Mouse (Mus musculus): Measurements from ENCODE around the gene Syne1.

Syne1 gene

GRCm38 (mm10) chr10:5309398-5309797, 241.9 kb downstream of the Syne1 start:
- no peak for DNase-seq (ENCODE audit: low read depth, low spot score)

GRCm38 (mm10) chr10:5305555-5305954, 245.7 kb downstream of the Syne1 start:
- peak; percentile 22 for DNase-seq (ENCODE audit: low read depth, low spot score)

- no peak for DNase-seq (ENCODE audit: low read depth, low spot score)
Observed at GRCm38 (mm10) chr10:5295291-5295891, 255.9 kb downstream of the Syne1 start.

- DNase-seq (ENCODE audit: low read depth, low spot score): no peak
Observed at GRCm38 (mm10) chr10:5289575-5289909, 261.7 kb downstream of the Syne1 start.

GRCm38 (mm10) chr10:5288716-5289574, 262.3 kb downstream of the Syne1 start:
- DNase-seq (ENCODE audit: low read depth, low spot score): peak; percentile 73

GRCm38 (mm10) chr10:5288262-5288661, 263.0 kb downstream of the Syne1 start:
- DNase-seq (ENCODE audit: low read depth, low spot score): no peak

GRCm38 (mm10) chr10:5275769-5276168, 275.5 kb downstream of the Syne1 start:
- no peak for DNase-seq (ENCODE audit: low read depth, low spot score)

GRCm38 (mm10) chr10:5270641-5271040, 280.6 kb downstream of the Syne1 start:
- no peak for DNase-seq (ENCODE audit: low read depth, low spot score)

GRCm38 (mm10) chr10:5264418-5264817, 286.9 kb downstream of the Syne1 start:
- no peak for DNase-seq (ENCODE audit: low read depth, low spot score)

GRCm38 (mm10) chr10:5262636-5263035, 288.6 kb downstream of the Syne1 start:
- no peak for DNase-seq (ENCODE audit: low read depth, low spot score)

- no peak for DNase-seq (ENCODE audit: low read depth, low spot score)
Observed at GRCm38 (mm10) chr10:5256686-5257085, 294.6 kb downstream of the Syne1 start.

- no peak for DNase-seq (ENCODE audit: low read depth, low spot score)
Observed at GRCm38 (mm10) chr10:5253752-5254151, 297.5 kb downstream of the Syne1 start.

- DNase-seq (ENCODE audit: low read depth, low spot score): no peak
Observed at GRCm38 (mm10) chr10:5250702-5251101, 300.6 kb downstream of the Syne1 start.

GRCm38 (mm10) chr10:5239680-5240079, 311.6 kb downstream of the Syne1 start:
- no peak for DNase-seq (ENCODE audit: low read depth, low spot score)

GRCm38 (mm10) chr10:5236926-5237325, 314.4 kb downstream of the Syne1 start:
- DNase-seq (ENCODE audit: low read depth, low spot score): no peak

- no peak for DNase-seq (ENCODE audit: low read depth, low spot score)
Observed at GRCm38 (mm10) chr10:5236171-5236570, 315.1 kb downstream of the Syne1 start.

GRCm38 (mm10) chr10:5234721-5235501, 316.4 kb downstream of the Syne1 start:
- peak; percentile 40 for DNase-seq (ENCODE audit: low read depth, low spot score)

- no peak for DNase-seq (ENCODE audit: low read depth, low spot score)
Observed at GRCm38 (mm10) chr10:5229129-5229528, 322.2 kb downstream of the Syne1 start.

- no peak for DNase-seq (ENCODE audit: low read depth, low spot score)
Observed at GRCm38 (mm10) chr10:5227395-5228076, 323.7 kb downstream of the Syne1 start.

- DNase-seq (ENCODE audit: low read depth, low spot score): no peak
Observed at GRCm38 (mm10) chr10:5215943-5216342, 335.3 kb downstream of the Syne1 start.

- DNase-seq (ENCODE audit: low read depth, low spot score): peak; percentile 8
Observed at GRCm38 (mm10) chr10:5207905-5208641, 343.2 kb downstream of the Syne1 start.

All from mesoderm, embryonic 11.5 days (tissue).